Mouse (Mus musculus): Measurements from ENCODE around the gene Ankrd23. TPM values are rescaled to one million over a fixed set of nuclear protein-coding genes. Genes with fewer than 3 reads are reported as not detected.

The Ankrd23 gene
- polyA plus RNA-seq, 1 experiment = 5.5 TPM

DNA sequence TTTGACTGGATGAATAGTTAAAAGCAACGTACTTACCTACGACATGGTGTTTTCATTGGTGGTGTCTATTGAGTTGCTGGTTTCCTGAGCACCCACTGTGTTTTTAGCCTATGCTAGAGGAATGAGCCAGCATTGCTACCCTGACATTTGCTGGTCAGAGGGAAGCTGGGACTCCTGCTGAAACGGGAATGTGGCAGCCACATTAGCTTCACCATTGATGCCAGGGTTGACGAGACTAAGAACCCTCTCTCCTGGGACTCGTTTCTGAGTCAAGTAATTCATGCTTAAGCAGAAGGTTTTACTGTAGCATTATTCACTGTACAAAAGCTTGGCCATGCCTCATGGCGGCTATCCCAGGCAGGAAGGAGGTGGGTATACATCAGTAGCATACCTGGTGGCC is 47.0 kb downstream of the Ankrd23 start:
- TF ChIP-seq CTCF (IDR thresholded peaks at IDR 0.05; ENCODE audit: low read depth, low read length) (no peak), POLR2A (IDR thresholded peaks at IDR 0.05; ENCODE audit: borderline replicate concordance, low read depth, low read length) (no peak)

DNA sequence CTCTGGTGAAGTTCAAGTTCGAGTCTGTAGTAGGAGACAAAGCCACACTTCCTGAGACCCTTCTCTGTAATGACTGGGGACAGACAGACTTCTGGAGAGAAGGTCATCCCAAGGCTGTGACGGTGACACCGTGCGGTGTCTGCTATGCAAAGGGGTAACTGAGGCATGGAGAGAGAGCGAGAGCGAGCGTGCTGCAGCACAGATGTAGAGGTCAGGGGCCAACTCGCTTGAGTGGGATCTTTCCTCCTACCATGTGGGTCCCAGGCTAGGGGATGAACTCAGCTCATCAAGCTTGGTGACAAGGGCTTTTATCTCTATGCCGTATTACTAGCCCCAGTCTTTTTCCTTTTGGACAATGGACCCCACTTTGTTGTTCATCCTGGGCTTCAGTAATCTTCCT is 49.6 kb downstream of the Ankrd23 start:
- H3K4me3 ChIP-seq (ENCODE audit: insufficient read depth, low read length) = no peak overlapping the region
- no peak overlapping the region for H3K27ac ChIP-seq (ENCODE audit: insufficient read depth, low read depth, low read length)
- H3K4me1 ChIP-seq (ENCODE audit: control insufficient read depth, insufficient read depth, low read length) = no peaks in the 10 kb centered on the region; the same call in 1 of the 2 replicates
- no peak for TF ChIP-seq POLR2A (IDR thresholded peaks at IDR 0.05; ENCODE audit: borderline replicate concordance, low read depth, low read length)
- no peak for TF ChIP-seq CTCF (IDR thresholded peaks at IDR 0.05; ENCODE audit: low read depth, low read length)

More for the DNA sequence above, 47.0 kb downstream of the Ankrd23 start:
- peaks cover 3% of the 10 kb centered on the region; the same call in 1 of the 2 replicates for H3K4me1 ChIP-seq (ENCODE audit: control insufficient read depth, insufficient read depth, low read length)
- no peak overlapping the region for H3K4me3 ChIP-seq (ENCODE audit: insufficient read depth, low read length)
- H3K27ac ChIP-seq (ENCODE audit: insufficient read depth, low read depth, low read length) = no peak overlapping the region

DNA sequence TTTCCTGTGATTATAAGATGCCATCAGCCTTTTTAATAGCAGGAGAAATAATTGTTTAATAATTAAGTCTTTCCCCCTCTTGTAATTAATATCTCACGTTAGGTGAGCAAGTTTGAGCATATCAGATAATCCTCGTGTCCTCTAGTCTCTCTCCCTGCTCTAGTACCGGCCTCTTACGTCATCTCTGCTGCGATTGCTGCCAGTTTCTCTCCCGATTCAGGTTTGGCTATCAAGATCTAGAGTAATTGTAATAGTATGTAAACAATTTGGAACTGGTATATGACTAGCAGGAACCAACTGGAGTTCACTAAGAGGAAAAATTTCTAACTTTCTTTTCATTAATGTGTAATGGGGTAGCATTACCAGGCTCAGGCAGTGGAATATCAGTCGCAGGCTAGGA is 51.6 kb downstream of the Ankrd23 start:
- H3K4me1 ChIP-seq (ENCODE audit: control insufficient read depth, insufficient read depth, low read length) = no peaks in the 10 kb centered on the region; the same call in 1 of the 2 replicates
- no peak overlapping the region for H3K4me3 ChIP-seq (ENCODE audit: insufficient read depth, low read length)
- TF ChIP-seq CTCF (IDR thresholded peaks at IDR 0.05; ENCODE audit: low read depth, low read length) = no peak
- TF ChIP-seq POLR2A (IDR thresholded peaks at IDR 0.05; ENCODE audit: borderline replicate concordance, low read depth, low read length) = no peak
- no peak overlapping the region for H3K27ac ChIP-seq (ENCODE audit: insufficient read depth, low read depth, low read length)

DNA sequence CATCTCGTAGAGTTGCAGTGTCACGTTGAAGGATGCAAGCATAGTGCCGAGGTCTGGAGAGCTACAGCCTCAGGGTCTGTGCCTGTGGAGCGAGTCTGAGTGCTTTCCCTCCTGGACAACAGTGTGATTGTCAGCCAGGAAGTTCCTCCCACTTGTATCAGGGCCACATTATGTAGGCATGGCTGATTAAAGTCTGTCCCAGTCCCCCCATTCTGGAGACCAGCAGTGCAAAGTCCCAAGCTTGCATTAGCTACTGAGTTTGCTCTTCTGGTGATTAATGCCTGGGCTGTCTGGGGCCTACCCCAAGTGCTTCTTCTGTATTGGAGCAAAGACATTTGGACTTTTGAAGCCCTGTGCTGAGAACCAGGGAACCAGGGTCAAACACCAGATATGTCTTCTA is 52.9 kb downstream of the Ankrd23 start:
- no peaks in the 10 kb centered on the region; the same call in 1 of the 2 replicates for H3K4me1 ChIP-seq (ENCODE audit: control insufficient read depth, insufficient read depth, low read length)
- no peak for TF ChIP-seq POLR2A (IDR thresholded peaks at IDR 0.05; ENCODE audit: borderline replicate concordance, low read depth, low read length)
- no peak for TF ChIP-seq CTCF (IDR thresholded peaks at IDR 0.05; ENCODE audit: low read depth, low read length)

More for the DNA sequence above, 52.9 kb downstream of the Ankrd23 start:
- Histone ChIP-seq H3K27ac (ENCODE audit: insufficient read depth, low read depth, low read length) (no peak overlapping the region), H3K4me3 (ENCODE audit: insufficient read depth, low read length) (no peak overlapping the region)

Other genes with a start within 250 kb of the Ankrd23 start
- gene Arid5a, start 229.2 kb downstream of the Ankrd23 start, polyA plus RNA-seq (2012; ENCODE audit: insufficient read depth, insufficient read length, missing spikeins) = 9.4 and 12.7 TPM in 2 replicates
- 23.1 and 27.1 TPM in 2 replicates for gene Kansl3, start 167.7 kb downstream of the Ankrd23 start, polyA plus RNA-seq (2012; ENCODE audit: insufficient read depth, insufficient read length, missing spikeins)
- not detected in 2 replicates for gene Fer1l5, start 164.6 kb downstream of the Ankrd23 start, polyA plus RNA-seq (2012; ENCODE audit: insufficient read depth, insufficient read length, missing spikeins)
- 38.9 and 40.8 TPM in 2 replicates for gene Lman2l, start 91.6 kb downstream of the Ankrd23 start, polyA plus RNA-seq (2012; ENCODE audit: insufficient read depth, insufficient read length, missing spikeins)
- 7.3 and 8.5 TPM in 2 replicates for gene Cnnm4, start 65.3 kb downstream of the Ankrd23 start, polyA plus RNA-seq (2012; ENCODE audit: insufficient read depth, insufficient read length, missing spikeins)
- 19.9 and 22.9 TPM in 2 replicates for gene Cnnm3, start 25.0 kb downstream of the Ankrd23 start, polyA plus RNA-seq (2012; ENCODE audit: insufficient read depth, insufficient read length, missing spikeins)
- 1.5 and 3.5 TPM in 2 replicates for gene Gm42417, start 2.5 kb upstream of the Ankrd23 start, polyA plus RNA-seq (2012; ENCODE audit: insufficient read depth, insufficient read length, missing spikeins)
- gene Ankrd39, start 10.6 kb upstream of the Ankrd23 start, polyA plus RNA-seq (2012; ENCODE audit: insufficient read depth, insufficient read length, missing spikeins) = 6.2 and 6.8 TPM in 2 replicates
- 1.3 and 2.4 TPM in 2 replicates for gene Sema4c, start 21.5 kb upstream of the Ankrd23 start, polyA plus RNA-seq (2012; ENCODE audit: insufficient read depth, insufficient read length, missing spikeins)
- not detected in 2 replicates for gene Fam178b, start 146.3 kb upstream of the Ankrd23 start, polyA plus RNA-seq (2012; ENCODE audit: insufficient read depth, insufficient read length, missing spikeins)
- gene Cox5b, start 154.6 kb upstream of the Ankrd23 start, polyA plus RNA-seq (2012; ENCODE audit: insufficient read depth, insufficient read length, missing spikeins) = 491 and 523 TPM in 2 replicates
- gene 4933424G06Rik, start 173.3 kb upstream of the Ankrd23 start, polyA plus RNA-seq (2012; ENCODE audit: insufficient read depth, insufficient read length, missing spikeins) = not detected in 2 replicates
- 41.9 and 43.7 TPM in 2 replicates for gene Actr1b, start 177.5 kb upstream of the Ankrd23 start, polyA plus RNA-seq (2012; ENCODE audit: insufficient read depth, insufficient read length, missing spikeins)
- gene Zap70, start 224.9 kb upstream of the Ankrd23 start, polyA plus RNA-seq (2012; ENCODE audit: insufficient read depth, insufficient read length, missing spikeins) = not detected in 2 replicates